Mouse (Mus musculus) embryonic facial prominence, embryonic 13.5 days (tissue): ENCODE measurements around the gene Dazap1. TPM values are rescaled to one million over a fixed set of nuclear protein-coding genes. Genes with fewer than 3 reads are reported as not detected.
A peak's percentile ranks its signal among the peaks of the same experiment; 100 is the strongest.

Experiments used
- ATAC-seq: fragments of 200-750 bp; cut with Nextera tagmentation; 2 replicates; pipeline ENCODE4 v1.8.0; 2017; ENCODE audit warnings: low read depth; ENCODE audit not compliant: insufficient number of reproducible peaks, insufficient read depth, low FRiP score, low TSS enrichment
- H3K27ac ChIP-seq: fragments of 300-500 bp; sonication (generic); 2 replicates; pipeline ENCODE4 v1.5.1; 2015; ENCODE audit warnings: moderate library complexity, mild to moderate bottlenecking, inconsistent platforms
- H3K27me3 ChIP-seq: fragments of 300-500 bp; sonication (generic); 2 replicates; pipeline ENCODE4 v1.6.1; 2015; ENCODE audit warnings: mild to moderate bottlenecking, inconsistent platforms
- H3K36me3 ChIP-seq: fragments of 300-500 bp; sonication (generic); 2 replicates; pipeline ENCODE4 v1.6.1; 2015; ENCODE audit warnings: mild to moderate bottlenecking, inconsistent platforms
- H3K4me1 ChIP-seq: fragments of 300-500 bp; sonication (generic); 2 replicates; pipeline ENCODE4 v1.6.1; 2015; ENCODE audit warnings: inconsistent platforms
- H3K4me2 ChIP-seq: fragments of 300-500 bp; sonication (generic); 2 replicates; pipeline ENCODE4 v1.6.1; 2015; ENCODE audit warnings: moderate library complexity, mild to moderate bottlenecking, inconsistent platforms
- H3K4me3 ChIP-seq: fragments of 300-500 bp; sonication (generic); 2 replicates; pipeline ENCODE4 v1.5.1; 2015; ENCODE audit warnings: mild to moderate bottlenecking, inconsistent platforms
- H3K9ac ChIP-seq: fragments of 300-500 bp; sonication (generic); 2 replicates; pipeline ENCODE4 v1.6.1; 2015; ENCODE audit warnings: mild to moderate bottlenecking, inconsistent platforms
- H3K9me3 ChIP-seq: fragments of 300-500 bp; sonication (generic); 2 replicates; pipeline ENCODE4 v1.6.1; 2016; ENCODE audit warnings: inconsistent platforms
- WGBS: fragments of 180-500 bp; shearing (Covaris S2); methylation state at CpG from one replicate; pipeline ENCODE4 v1.1.7; 2015; ENCODE audit warnings: mixed read lengths; 5-methylcytosine and 5-hydroxymethylcytosine counted together
- polyA plus RNA-seq: library from polyadenylated mRNA; unstranded; fragments of >200 nt; fragmentation: Nextera tagmentation; extraction: Ambion mirVana; gene quantifications from 2 replicates; pipeline ENCODE4 v1.2.1, GENCODE M21; 2015

Dazap1 gene
- polyA plus RNA-seq, 1 experiment from 2014 or later, result 66.0 TPM

GRCm38 (mm10) chr10:80321014-80321669 is 59.9 kb downstream of the Dazap1 start:
- peaks cover 36% of the 10 kb centered on the region for H3K4me1 ChIP-seq
- peaks cover 16% of the 10 kb centered on the region for H3K36me3 ChIP-seq
- peaks cover 21% of the 10 kb centered on the region for H3K27me3 ChIP-seq
- peak overlapping the region; percentile 54; the same call in 1 of the 2 replicates for H3K9ac ChIP-seq
- no peak for ATAC-seq
- peak overlapping the region; percentile 62; the same call in 1 of the 2 replicates for H3K4me3 ChIP-seq
- no peaks in the 10 kb centered on the region for H3K9me3 ChIP-seq
- H3K4me2 ChIP-seq, result peak overlapping the region; percentile 80
- whole genome bisulfite sequencing, result 73% methylated on average over 6 of the region's 6 CpGs
- H3K27ac ChIP-seq, result no peak overlapping the region; the same call in 1 of the 2 replicates

- H3K4me3 ChIP-seq, result peak overlapping the region; percentile 62
- H3K9ac ChIP-seq, result peak overlapping the region; percentile 72
- peaks cover 16% of the 10 kb centered on the region for H3K36me3 ChIP-seq
- peaks cover 36% of the 10 kb centered on the region for H3K4me1 ChIP-seq
- no peak overlapping the region for H3K27ac ChIP-seq
- no peak for ATAC-seq
- peaks cover 13% of the 10 kb centered on the region for H3K27me3 ChIP-seq
- 91% methylated on average over 21 of the region's 21 CpGs for WGBS
- H3K9me3 ChIP-seq, result no peaks in the 10 kb centered on the region
- H3K4me2 ChIP-seq, result peak overlapping the region; percentile 98
These were observed 60.6 kb downstream of the Dazap1 start for GRCm38 (mm10) chr10:80321670-80322581.

- Histone ChIP-seq H3K4me3 (peak overlapping the region; percentile 62), H3K9me3 (no peaks in the 10 kb centered on the region), H3K36me3 (peaks cover 11% of the 10 kb centered on the region; the same call in 1 of the 2 replicates), H3K27ac (no peak overlapping the region), H3K27me3 (peaks cover 4% of the 10 kb centered on the region; the same call in 1 of the 2 replicates), H3K4me2 (peak overlapping the region; percentile 98), H3K4me1 (peaks cover 36% of the 10 kb centered on the region), H3K9ac (peak overlapping the region; percentile 72)
- WGBS, result 3% methylated on average over 28 of the region's 28 CpGs
- ATAC-seq, result no peak
These were observed 61.5 kb downstream of the Dazap1 start for GRCm38 (mm10) chr10:80322811-80323211.

- Histone ChIP-seq H3K27ac (no peak overlapping the region), H3K4me1 (peaks cover 36% of the 10 kb centered on the region), H3K4me3 (peak overlapping the region; percentile 62), H3K36me3 (peaks cover 6% of the 10 kb centered on the region; the same call in 1 of the 2 replicates), H3K4me2 (peak overlapping the region; percentile 98), H3K27me3 (0 out of 2 replicates have a peak, but pooled peaks cover 4% of the 10 kb centered on the region), H3K9ac (peak overlapping the region; percentile 72), H3K9me3 (no peaks in the 10 kb centered on the region)
- WGBS, result under 1% methylated on average over 46 of the region's 46 CpGs
- ATAC-seq, result peak; percentile 33; the same call in 1 of the 2 replicates
These were observed 62.2 kb downstream of the Dazap1 start for GRCm38 (mm10) chr10:80323261-80324119.

GRCm38 (mm10) chr10:80324120-80325037 is 63.1 kb downstream of the Dazap1 start:
- H3K4me2 ChIP-seq, result peak overlapping the region; percentile 98

GRCm38 (mm10) chr10:80325045-80325444 is 63.8 kb downstream of the Dazap1 start:
- 82% methylated on average over 21 of the region's 21 CpGs for WGBS
- no peak overlapping the region for H3K4me3 ChIP-seq

More at GRCm38 (mm10) chr10:80324120-80325037, 63.1 kb downstream of the Dazap1 start:
- Histone ChIP-seq H3K4me3 (peak overlapping the region; percentile 62), H3K27me3 (0 out of 2 replicates have a peak, but pooled peaks cover 4% of the 10 kb centered on the region), H3K9ac (no peak overlapping the region), H3K4me1 (peaks cover 33% of the 10 kb centered on the region), H3K27ac (no peak overlapping the region), H3K9me3 (no peaks in the 10 kb centered on the region), H3K36me3 (no peaks in the 10 kb centered on the region)
- WGBS, result 77% methylated on average over 17 of the region's 17 CpGs
- no peak for ATAC-seq

GRCm38 (mm10) chr10:80329273-80330081 is 68.2 kb downstream of the Dazap1 start, which contains the start of the genes Pcsk4 and Reep6:
Pcsk4 (minus strand) TSS chr10:80329498.
Reep6 (plus strand) TSS chr10:80329953.
- 5% methylated on average over 35 of the region's 36 CpGs for WGBS
- Histone ChIP-seq H3K27me3 (peaks cover 25% of the 10 kb centered on the region), H3K9me3 (no peaks in the 10 kb centered on the region), H3K4me1 (peaks cover 23% of the 10 kb centered on the region), H3K9ac (peak within 1 kb of the TSS; percentile 72), H3K4me3 (peak within 1 kb of the TSS; percentile 54), H3K4me2 (peak within 1 kb of the TSS; percentile 94), H3K36me3 (no peaks in the 10 kb centered on the region), H3K27ac (no peak within 1 kb of the TSS)
- ATAC-seq, result peak; percentile 81

More at GRCm38 (mm10) chr10:80325045-80325444, 63.8 kb downstream of the Dazap1 start:
- H3K27ac ChIP-seq, result no peak overlapping the region
- H3K36me3 ChIP-seq, result no peaks in the 10 kb centered on the region
- H3K27me3 ChIP-seq, result 0 out of 2 replicates have a peak, but pooled peaks cover 4% of the 10 kb centered on the region
- H3K9me3 ChIP-seq, result no peaks in the 10 kb centered on the region
- H3K4me1 ChIP-seq, result peaks cover 34% of the 10 kb centered on the region
- no peak overlapping the region for H3K4me2 ChIP-seq
- H3K9ac ChIP-seq, result no peak overlapping the region
- no peak for ATAC-seq

GRCm38 (mm10) chr10:80330084-80330483 is 68.8 kb downstream of the Dazap1 start:
- Histone ChIP-seq H3K4me1 (peaks cover 23% of the 10 kb centered on the region), H3K27me3 (peaks cover 25% of the 10 kb centered on the region), H3K9ac (peak overlapping the region; percentile 72), H3K4me2 (peak overlapping the region; percentile 94), H3K27ac (no peak overlapping the region), H3K36me3 (no peaks in the 10 kb centered on the region), H3K9me3 (no peaks in the 10 kb centered on the region), H3K4me3 (peak overlapping the region; percentile 54)
- under 1% methylated on average over 41 of the region's 41 CpGs for WGBS
- no peak for ATAC-seq

- peak overlapping the region; percentile 72; the same call in 1 of the 2 replicates for H3K9ac ChIP-seq
- peak overlapping the region; percentile 94 for H3K4me2 ChIP-seq
These were observed 69.6 kb downstream of the Dazap1 start for GRCm38 (mm10) chr10:80330888-80331287.

More at GRCm38 (mm10) chr10:80330888-80331287, 69.6 kb downstream of the Dazap1 start:
- ATAC-seq, result no peak
- H3K36me3 ChIP-seq, result no peaks in the 10 kb centered on the region
- H3K4me3 ChIP-seq, result peak overlapping the region; percentile 54
- peaks cover 23% of the 10 kb centered on the region for H3K4me1 ChIP-seq
- peaks cover 21% of the 10 kb centered on the region for H3K27me3 ChIP-seq
- H3K9me3 ChIP-seq, result no peaks in the 10 kb centered on the region
- WGBS, result 61% methylated on average over 2 of the region's 2 CpGs
- H3K27ac ChIP-seq, result no peak overlapping the region
